Mouse (Mus musculus) CD4-positive, CD25-positive, alpha-beta regulatory T cell, adult 2 months (primary cell): ENCODE results near the gene Endov.

Experiments
- DNase-seq: peaks from one replicate; pipeline ENCODE4 v3.0.0-alpha.2; 2012; ENCODE audit warnings: low read depth, low spot score

The Endov gene

GRCm38 (mm10) chr11:119516677-119517361 lies 25.7 kb downstream of the Endov start:
- DNase-seq, result no peak

GRCm38 (mm10) chr11:119519387-119519786 lies 28.2 kb downstream of the Endov start:
- no peak for DNase-seq

GRCm38 (mm10) chr11:119520005-119520712 lies 29.0 kb downstream of the Endov start:
- no peak for DNase-seq

- DNase-seq, result no peak
Measured at GRCm38 (mm10) chr11:119520713-119521063, 29.5 kb downstream of the Endov start.

- DNase-seq, result no peak
Measured at GRCm38 (mm10) chr11:119521920-119522710, 31.0 kb downstream of the Endov start.

- DNase-seq, result no peak
Measured at GRCm38 (mm10) chr11:119522779-119523178, 31.6 kb downstream of the Endov start.

GRCm38 (mm10) chr11:119523392-119523791 lies 32.2 kb downstream of the Endov start:
- DNase-seq, result no peak

- DNase-seq, result peak; percentile 95
Measured at GRCm38 (mm10) chr11:119524545-119524949, 33.4 kb downstream of the Endov start.

GRCm38 (mm10) chr11:119526068-119526966 lies 35.2 kb downstream of the Endov start:
- no peak for DNase-seq

- no peak for DNase-seq
Measured at GRCm38 (mm10) chr11:119528930-119529329, 37.8 kb downstream of the Endov start.

- DNase-seq, result no peak
Measured at GRCm38 (mm10) chr11:119532460-119532859, 41.3 kb downstream of the Endov start.

GRCm38 (mm10) chr11:119533745-119534144 lies 42.6 kb downstream of the Endov start:
- no peak for DNase-seq

- DNase-seq, result no peak
Measured at GRCm38 (mm10) chr11:119539944-119540343, 48.8 kb downstream of the Endov start.

GRCm38 (mm10) chr11:119540560-119540959 lies 49.4 kb downstream of the Endov start:
- DNase-seq, result no peak

GRCm38 (mm10) chr11:119541082-119541481 lies 49.9 kb downstream of the Endov start:
- no peak for DNase-seq

GRCm38 (mm10) chr11:119542371-119542770 lies 51.2 kb downstream of the Endov start:
- DNase-seq, result no peak

GRCm38 (mm10) chr11:119542886-119543285 lies 51.7 kb downstream of the Endov start:
- no peak for DNase-seq

GRCm38 (mm10) chr11:119543816-119544517 lies 52.8 kb downstream of the Endov start:
- DNase-seq, result no peak

- no peak for DNase-seq
Measured at GRCm38 (mm10) chr11:119544518-119545105, 53.5 kb downstream of the Endov start.

- DNase-seq, result no peak
Measured at GRCm38 (mm10) chr11:119545281-119545680, 54.1 kb downstream of the Endov start.
